Mouse (Mus musculus) frontal cortex, postnatal 25 days (tissue): ENCODE results near the gene Hmgcs1.
A peak's percentile ranks its signal among the peaks of the same experiment; 100 is the strongest.
"Not testable (repeated sequence)": the region's sequence is repeated elsewhere in the genome, so short reads cannot be mapped to it uniquely, and the experiment has no call there.

ENCODE experiments used
- DNase-seq, 2 experiments: peaks; one replicate each; pipeline ENCODE4 v3.0.0; 2022; ENCODE audit warnings: low spot score in 2 of 2

The Hmgcs1 gene

GRCm38 (mm10) chr13:119706278-119706880, 16.2 kb downstream of the Hmgcs1 start:
- not testable (repeated sequence) for DNase-seq

DNA sequence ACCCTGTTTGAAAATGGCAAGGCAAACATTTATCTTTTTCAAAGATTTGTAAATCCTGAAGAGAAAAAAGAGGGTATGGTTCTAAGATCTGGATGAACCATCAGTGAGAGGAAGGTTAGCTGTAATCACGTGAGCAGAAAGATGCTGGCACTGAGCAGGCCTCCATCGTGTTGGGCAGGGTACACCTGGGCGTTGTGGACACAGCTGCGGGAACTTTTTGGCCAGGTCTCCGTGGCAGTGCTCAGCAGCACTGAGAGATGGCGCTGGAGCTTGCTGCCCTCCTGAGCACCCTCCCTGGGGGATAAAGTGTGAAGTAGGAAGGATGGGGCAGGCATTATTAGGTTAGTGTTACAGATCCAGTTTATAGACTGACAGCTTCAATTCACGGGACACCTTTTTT, 16.8 kb downstream of the Hmgcs1 start:
- no peak for DNase-seq

DNA sequence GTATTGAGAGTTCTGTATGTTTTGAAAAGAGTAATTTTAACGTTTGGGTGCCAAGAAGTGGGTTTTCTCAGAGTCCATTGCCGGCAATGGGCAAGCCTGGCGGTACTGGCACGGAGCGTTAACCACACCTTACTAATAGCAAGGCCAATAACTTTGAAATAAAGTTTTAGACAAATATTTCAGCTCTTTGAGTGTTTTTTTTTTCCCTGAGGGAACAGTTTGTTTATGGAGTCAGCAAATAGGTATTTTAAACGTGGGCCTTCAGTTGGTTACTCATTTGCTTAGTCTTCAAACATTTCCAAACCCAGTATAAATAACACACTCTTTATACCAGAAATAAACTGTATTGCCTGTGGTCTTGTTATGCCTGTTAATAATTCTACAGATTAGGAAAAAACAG, 17.7 kb downstream of the Hmgcs1 start:
- DNase-seq = no peak

DNA sequence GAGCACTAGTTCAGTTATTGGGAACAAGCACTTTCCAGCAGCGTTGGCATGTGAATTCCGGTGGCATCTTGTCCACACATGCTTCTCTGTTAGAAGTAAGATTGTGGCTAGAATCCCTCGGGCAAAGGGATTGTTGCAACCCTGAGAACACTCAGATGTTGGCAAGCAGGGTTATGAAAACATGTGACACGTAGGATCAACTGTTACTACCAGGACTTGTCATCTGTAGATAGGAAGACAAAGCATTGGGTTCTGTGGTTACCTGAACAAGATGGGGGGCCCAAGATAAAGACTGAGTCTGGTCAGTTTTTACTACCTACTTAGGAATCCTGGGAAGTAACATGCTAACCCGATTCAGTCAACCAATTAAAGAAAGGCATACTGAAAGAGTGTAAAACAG, 18.8 kb downstream of the Hmgcs1 start:
- no peak for DNase-seq

DNA sequence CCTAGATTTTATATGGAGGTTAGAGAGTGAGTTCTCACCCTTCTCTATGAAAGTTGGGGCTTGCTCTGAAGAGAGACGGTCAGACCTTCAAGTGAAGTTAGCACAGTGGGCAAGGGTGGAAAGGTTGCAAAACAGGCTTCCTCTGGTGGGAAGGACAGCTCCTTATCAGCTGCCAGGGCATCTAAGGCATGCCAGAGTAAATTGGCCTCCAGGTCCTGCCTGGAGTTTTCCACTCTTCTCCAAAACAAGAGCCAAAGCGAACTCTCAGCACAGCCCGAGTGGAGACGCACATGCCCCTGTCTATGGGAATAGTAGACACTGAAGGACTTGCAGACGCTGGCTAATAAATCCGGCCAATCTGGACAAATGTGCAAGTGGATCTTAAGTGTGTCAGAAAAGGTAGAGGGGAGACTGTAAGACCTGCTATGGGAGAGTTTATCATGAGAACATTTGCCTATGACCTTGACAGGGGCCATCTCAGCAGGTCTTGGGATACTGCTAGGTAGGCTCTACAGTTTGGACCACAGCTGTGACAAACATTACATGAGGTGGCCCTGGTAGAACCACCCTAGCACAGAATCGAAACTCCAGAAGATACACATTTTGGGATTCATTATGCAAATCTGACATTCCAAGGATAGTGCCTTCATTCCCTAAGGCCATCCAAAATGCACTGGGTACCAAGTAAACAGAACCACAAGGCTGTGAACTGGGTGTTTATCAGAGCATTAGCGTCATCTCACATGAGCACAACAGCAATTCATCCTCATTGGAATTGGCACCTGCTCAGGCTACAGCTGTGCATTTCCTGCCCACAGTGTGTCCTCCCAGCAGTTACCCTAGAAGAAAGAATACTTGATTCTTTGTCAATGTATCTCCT, 19.4 kb downstream of the Hmgcs1 start:
- DNase-seq = no peak

DNA sequence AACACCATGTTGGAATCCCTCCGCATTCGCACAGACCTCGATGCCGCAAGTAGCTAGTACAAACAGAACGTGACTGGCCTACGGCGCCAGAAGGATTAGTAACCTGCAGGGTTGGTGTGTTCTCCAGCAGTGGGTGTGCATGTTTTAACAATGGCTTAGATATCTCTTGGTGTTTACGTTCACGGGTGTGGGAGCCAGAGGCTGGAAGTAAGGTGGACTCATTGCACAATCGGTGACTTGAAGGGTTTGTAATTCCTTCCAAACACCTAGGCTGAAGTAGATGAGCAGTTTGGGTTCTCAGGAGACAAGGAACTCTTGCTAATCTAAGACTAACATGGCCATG, 20.1 kb downstream of the Hmgcs1 start:
- no peak for DNase-seq

DNA sequence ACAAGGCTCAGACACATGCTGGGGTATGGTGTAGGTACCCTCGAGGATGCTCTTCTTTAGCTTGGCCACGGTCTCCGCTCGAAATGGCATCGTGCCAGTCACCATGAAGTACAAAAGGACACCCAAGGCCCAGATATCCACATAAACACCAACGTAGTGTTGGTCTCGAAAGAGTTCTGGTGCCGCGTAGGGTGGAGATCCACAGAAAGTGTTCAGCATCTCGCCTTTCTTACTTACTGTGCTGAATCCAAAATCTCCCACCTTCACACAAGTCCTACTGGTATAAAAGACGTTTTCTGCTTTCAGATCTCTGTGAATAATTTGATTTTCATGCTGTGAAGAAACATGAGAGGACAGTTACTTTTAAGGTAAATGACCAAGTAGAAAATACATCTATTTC, 22.3 kb downstream of the Hmgcs1 start:
- no peak for DNase-seq

DNA sequence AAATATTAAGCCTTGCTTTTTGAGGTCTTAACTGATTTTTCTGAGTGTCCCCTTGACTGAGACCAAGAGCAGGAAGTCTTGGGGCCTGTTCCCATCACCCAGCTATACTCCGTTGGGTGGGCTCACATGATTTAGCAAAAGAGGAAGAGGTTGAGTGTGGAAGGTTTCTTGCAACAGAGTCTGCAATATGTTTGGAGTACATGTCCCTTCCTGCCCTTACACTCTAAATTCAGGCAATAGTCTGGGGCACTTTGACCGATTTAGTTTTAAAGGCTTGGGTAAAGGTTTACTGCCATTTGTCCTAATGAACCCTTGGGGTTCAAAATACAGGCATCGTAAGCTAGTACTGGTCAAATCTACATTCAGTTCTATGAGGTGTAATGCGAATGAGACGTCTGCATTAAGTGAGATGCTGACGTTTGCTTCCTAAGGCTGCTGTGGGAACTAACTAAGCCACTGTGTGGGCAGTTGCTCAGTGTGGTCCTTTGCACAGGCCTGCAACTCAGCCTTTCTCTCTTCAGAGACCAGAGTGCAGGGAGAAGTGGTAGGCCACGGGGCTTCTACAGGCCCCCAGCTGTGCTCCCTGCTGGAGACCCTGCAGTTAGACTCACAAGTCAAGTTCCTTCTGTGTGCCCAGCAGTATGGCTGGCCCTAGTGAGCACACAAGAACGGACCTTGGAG, 23.1 kb downstream of the Hmgcs1 start:
- DNase-seq = no peak

- DNase-seq = no peak
These were observed 23.6 kb downstream of the Hmgcs1 start for GRCm38 (mm10) chr13:119713821-119714220.

DNA sequence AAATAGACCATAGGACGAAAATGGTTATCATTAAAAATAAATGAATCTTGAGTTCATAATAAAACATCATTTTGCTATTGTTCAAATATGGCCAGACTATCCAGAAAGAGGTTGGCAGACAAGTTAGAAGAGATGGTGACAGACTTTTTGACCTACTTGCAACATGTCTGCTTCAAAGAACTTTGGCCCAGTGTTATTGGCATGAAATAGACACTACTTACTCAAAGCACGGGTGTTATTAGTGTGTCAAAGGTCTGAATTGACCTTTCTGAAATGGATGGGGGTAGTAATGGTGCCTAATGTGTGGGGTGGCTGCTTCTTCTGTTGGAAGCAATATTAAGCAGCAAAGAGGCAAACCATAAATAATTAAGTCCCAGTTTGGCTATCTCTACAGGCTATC, 25.9 kb downstream of the Hmgcs1 start:
- no peak for DNase-seq

DNA sequence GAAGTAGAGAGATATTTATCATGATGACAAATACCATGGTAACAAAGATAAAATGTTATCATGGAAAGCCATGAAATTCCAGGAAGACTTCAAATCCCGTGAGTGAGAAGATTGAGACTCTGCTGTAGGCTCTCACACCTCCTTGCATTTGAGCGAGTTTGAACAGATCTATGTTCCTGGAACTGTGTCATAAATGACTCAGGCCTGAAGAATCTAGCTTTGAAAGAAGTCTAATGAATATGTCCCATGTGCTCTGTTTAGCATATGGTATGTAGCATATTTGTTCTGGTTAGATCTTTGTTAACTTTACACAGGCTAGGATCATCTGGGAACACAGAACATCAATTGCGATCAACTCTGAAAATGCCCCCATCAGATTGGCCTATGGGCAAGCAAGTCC, 32.3 kb downstream of the Hmgcs1 start:
- DNase-seq = no peak

- no peak for DNase-seq
These were observed 33.2 kb downstream of the Hmgcs1 start for GRCm38 (mm10) chr13:119723368-119723767.

DNA sequence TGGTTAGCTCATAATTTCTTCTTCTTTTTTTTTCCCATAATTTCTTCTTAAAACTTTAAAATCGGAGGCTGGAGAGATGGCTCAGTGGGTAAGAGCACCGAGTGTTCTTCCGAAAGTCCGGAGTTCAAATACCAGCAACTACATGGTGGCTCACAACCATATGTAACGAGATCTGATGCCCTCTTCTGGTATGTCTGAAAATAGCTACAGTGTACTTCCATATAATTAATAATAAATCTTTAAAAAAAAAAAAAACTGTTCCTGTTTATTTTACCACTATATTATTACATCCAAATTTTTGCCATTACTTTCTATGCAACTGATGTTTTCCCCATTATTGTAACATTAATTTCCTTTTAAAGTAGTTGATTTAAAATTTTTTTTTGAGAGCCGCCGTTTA, 34.4 kb downstream of the Hmgcs1 start:
- DNase-seq = no peak

DNA sequence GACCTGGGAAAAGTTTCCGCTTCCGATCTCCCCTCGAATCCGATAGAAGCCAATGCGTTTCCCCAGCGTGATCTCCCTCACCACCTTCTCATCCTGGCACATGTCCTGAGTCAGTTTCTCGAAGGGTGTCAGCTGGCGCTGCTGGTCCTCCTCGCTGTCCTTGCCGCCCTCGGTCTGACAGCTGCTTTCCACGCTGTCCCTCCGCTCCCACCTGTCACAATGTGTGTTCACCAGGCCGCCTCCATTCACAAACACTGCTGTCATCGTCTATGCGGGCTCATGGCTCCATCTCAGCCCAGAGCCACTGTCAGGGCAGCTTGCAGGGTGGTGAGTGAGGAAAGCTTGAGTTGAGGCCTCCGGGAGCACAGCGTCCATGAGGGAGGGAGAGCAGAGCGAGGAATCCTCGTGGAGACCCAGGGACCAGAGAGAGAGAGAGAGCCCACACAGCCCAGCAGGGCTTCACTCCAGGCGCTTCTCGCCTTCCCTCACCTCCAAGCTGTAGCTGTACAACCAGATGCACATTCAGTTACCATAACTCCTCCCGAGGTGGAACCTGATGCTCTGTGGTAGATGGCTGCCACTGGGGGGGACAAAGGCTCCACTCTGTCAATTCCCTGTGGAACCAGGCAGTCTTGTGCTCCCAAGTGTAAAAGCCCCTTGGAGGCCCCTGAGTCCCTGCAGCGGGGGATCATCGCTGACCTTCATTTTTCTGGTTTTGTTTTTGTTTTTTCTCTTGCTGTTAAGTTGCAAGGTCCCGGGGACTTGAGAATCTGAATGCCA, 37.6 kb downstream of the Hmgcs1 start:
- peak in 1 of 2 experiments; percentile 26 for DNase-seq

GRCm38 (mm10) chr13:119729406-119729805, 39.2 kb downstream of the Hmgcs1 start:
- DNase-seq = no peak

DNA sequence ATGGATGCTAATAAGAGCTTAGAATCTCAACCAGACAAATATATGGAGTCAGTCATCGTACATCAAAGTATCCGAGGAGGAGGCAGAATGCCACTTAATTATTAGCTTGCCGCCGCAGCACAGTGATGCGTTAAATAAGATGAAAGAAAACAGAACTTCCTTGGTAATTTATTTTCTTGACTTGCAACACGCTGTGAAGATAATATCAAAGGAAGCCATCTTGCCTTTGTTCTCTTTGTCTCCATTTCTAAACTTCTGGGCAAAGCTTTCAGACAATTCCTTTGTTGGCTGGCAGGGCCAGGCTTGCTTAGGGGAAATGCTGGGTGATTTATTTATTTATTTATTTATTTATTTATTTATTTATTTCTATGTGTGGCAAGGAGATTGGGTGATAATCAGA, 41.3 kb downstream of the Hmgcs1 start:
- no peak for DNase-seq

GRCm38 (mm10) chr13:119741390-119742237, 51.4 kb downstream of the Hmgcs1 start:
- DNase-seq = no peak

DNA sequence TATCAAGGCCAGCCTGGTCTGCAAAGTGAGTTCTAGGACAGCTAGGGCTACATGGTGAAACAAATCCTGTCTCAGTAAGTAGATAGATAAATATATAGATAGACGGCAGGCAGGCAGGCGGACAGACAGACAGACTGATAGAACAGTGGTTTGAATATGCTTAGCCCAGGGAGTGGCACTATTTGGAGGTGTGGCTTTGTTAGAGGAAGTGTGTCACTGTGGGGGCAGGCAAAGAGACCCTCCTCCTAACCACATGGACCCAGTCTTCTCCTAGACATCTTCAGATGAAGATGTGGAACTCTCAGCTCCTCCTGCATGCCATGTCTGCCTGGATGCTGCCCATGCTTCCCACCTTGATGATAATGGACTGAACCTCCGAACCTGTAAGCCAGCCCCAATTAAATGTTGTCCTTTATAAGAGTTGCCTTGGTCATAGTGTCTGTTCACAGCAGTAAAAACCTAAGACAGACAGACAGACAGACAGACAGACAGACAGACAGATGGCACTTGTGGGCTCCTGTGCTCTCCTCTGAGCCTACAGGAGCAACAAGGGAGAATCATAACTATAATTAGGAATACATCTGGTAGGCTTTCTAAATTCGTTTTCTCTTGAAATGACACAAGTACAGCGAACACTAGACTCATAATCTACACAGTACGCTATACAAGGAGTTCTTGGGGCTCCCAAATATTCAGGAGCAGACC, 52.7 kb downstream of the Hmgcs1 start:
- DNase-seq = no peak

DNA sequence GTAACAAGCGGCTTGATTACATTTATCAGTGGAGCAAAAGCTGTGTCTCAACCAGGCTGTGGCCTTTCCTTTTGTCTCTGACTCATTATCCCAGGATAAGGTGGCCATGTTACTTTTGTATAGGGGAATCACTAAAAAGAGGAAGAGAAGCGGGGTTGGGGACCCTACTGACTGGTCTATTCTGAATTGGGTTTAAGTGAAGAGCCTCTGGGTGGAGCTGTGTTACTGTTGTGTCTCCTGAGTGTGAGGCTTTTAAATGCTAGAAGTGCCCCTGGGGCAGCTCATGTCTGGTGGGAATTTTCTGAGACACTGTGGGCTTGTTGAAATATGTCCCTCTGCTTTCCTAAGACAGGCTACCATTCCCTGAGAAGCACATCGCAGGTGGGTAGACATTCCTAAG, 53.3 kb downstream of the Hmgcs1 start:
- DNase-seq = no peak

GRCm38 (mm10) chr13:119746930-119747329, 56.8 kb downstream of the Hmgcs1 start:
- DNase-seq = no peak
